Mouse (Mus musculus) adrenal gland, postnatal 25 days (tissue): ENCODE data around the gene Ccp110. TPM values are rescaled to one million over a fixed set of nuclear protein-coding genes. Genes with fewer than 3 reads are reported as not detected.

Experiments
- DNase-seq: peaks from one replicate; pipeline ENCODE4 v3.0.0; 2021; ENCODE audit warnings: mixed read lengths
- total RNA-seq: library from RNA; stranded (reverse); gene quantifications from 2 replicates; pipeline ENCODE4 v1.2.3, GENCODE M21; 2021

Gene Ccp110
- total RNA-seq, 1 experiment from 2014 or later = 10.4 TPM

DNA sequence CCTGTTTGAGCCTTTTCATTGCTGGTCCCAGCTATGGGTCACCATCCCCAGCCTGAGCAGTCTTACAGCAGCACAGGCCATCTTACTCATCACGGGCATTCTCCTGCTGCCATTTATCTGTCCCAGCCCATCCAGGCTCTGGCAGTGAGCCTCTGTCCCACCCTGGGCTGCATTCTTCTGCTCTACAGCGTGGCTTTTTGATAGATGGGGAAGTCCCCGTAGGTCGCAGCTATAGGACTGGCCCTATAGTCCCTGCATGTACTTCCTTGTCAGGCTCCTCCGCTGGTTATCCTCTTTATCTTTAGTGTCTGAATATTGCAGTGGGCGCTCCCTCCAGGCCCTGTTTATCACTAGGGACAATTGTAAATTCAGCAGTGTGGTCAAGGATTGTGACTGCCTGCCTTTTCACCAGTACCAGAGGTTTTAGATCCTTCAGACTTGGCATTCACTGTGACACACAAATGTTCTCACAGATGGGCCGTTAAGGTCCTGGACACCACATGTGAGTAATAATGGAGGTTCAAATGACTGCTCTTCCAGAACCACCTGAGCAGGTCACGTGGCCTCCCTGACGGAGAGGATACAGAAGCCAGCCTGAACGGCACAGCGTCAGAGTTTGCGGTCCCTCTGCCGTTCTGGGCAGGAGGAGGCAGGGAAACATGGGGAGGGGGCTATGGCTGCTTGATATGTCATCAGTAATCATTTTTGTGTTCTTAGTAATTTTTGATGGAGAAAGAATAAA, 16.7 kb downstream of the Ccp110 start:
- DNase-seq = no peak

DNA sequence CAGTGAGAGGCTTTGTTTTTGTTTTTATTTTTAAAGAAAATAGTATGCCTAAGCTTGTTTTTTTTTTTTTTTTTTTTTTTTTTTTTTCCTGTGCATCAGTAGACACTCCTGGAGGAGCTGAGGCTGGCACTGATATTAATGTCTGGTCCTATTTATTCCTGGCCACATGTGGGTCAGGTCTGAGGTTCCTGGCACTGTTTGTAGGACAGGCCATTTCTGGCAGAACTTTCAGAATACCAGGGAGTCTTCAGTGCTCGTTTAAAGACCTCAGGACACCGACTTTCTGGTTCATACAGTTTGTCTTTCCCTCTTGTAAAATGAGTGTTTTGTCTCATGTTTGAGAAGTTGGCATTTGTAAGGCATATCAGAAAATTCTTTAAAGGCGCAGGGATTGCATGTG, 19.4 kb downstream of the Ccp110 start:
- no peak for DNase-seq

- no peak for DNase-seq
Observed at GRCm38 (mm10) chr7:118733225-118733624, 20.9 kb downstream of the Ccp110 start.

- no peak for DNase-seq
Observed at GRCm38 (mm10) chr7:118738730-118739129, 26.4 kb downstream of the Ccp110 start.

DNA sequence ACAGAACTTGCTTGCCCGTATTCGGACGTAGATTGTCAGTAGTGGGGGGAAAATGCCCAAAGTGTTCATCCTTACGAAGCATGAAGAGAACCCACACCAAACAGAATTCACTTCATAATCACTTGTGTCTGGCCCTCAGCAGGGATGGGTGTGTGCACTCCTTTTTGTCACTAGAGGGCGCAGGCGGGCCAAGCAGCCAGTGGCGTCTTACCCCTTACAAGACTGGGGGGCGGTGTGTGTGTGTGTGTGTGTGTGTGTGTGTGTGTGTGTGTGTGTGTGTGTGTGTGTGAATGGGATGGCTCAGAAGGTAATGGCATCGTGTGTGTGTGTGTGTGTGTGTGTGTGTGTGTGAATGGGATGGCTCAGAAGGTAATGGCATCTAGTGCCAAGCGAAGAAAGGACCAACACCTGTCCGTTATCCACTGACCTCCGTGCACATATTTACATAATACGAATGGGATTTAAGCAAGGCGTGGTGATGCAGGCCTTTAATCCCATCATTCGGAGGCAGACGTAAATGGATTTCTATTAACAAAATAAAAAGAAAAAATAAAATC, 27.7 kb downstream of the Ccp110 start, which contains the start of gene Vps35l:
Gene Vps35l (plus strand): TSS at position 252 of the 557 bp plus-strand sequence.
- peak; percentile 77 for DNase-seq

- DNase-seq = peak; percentile 97
Observed at GRCm38 (mm10) chr7:118740532-118741338, 28.4 kb downstream of the Ccp110 start.

DNA sequence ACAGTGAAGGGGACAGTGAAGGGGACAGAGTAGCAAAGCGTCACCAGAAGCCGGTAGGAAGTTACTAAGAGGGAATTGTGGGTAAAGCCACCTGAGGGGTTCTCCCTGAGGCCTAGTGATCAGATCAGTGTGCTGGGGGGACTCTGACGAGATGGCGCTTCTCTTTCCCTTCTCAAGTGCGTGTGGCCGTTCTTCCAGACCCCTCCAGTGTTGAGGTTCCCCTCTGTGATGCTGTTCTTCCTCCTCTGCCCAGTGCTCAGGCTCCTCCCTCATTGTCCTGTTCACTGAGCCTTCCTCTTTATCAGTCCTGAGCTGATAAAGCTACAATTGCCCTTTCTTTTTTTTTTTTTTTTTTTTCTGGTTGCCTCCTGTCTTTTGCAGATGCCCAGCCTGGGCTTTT, 29.9 kb downstream of the Ccp110 start:
- no peak for DNase-seq

GRCm38 (mm10) chr7:118744766-118745165, 32.4 kb downstream of the Ccp110 start:
- no peak for DNase-seq

- no peak for DNase-seq
Observed at GRCm38 (mm10) chr7:118747891-118748672, 35.7 kb downstream of the Ccp110 start.

- DNase-seq = no peak
Observed at GRCm38 (mm10) chr7:118749706-118750105, 37.4 kb downstream of the Ccp110 start.

DNA sequence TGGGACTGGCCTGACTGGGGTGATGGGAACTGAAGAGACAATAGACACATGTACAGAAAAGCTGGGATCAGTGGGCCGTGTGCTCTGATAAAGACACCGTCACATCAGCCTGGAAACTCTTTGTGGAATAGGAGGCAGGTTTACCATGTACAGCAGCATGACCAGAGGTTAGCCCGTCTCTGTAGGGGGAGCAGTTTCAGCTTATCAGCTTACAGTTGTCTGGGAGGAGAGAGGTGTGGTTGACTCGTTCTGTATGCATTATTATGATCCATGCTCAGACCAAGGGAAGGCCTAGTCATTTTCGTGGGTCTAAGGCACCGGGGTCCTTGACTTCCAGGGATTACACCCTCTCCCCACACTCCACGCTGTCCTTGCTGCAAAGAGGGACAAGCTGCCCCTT, 39.3 kb downstream of the Ccp110 start:
- no peak for DNase-seq

GRCm38 (mm10) chr7:118755756-118756155, 43.4 kb downstream of the Ccp110 start:
- DNase-seq = no peak

GRCm38 (mm10) chr7:118756490-118757265, 44.3 kb downstream of the Ccp110 start:
- no peak for DNase-seq

DNA sequence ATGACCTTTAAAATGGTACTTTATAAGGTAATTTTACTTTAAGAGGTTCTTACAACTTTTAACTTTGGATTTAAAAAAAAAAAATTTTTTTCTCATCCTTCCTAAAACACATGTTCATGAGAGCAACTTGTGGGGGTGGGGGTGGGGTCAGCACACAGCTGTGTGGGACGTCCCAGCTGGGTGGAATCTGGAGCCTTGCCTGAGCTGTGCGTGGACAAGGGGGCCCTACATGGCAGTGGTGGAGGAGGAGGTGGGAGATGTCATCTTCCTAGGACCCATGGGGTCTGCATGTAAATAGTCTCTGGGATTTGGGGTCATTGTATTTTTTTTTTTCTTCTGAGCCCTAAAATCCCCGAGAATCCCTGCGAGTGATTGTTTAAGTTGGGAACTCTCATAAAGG, 46.0 kb downstream of the Ccp110 start:
- no peak for DNase-seq

DNA sequence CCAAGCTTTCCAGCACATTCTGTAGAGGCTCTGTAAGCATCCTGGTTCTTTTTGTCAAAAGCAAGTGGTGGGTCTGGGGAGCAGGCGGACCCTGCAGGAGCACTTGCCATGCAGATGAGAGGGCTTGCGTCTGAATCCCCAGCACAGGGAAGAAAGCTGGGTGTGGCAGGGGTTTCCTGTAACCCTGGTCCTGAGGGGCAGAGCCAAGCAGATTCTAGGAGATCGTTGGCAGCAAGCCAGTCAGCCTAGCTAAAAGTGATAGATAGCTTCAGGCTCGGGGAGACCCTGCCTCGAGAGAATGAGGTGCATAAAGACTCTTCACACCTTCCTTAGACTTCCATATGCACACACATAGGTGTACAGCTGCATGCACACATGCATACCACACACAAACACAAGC, 47.0 kb downstream of the Ccp110 start:
- DNase-seq = no peak

DNA sequence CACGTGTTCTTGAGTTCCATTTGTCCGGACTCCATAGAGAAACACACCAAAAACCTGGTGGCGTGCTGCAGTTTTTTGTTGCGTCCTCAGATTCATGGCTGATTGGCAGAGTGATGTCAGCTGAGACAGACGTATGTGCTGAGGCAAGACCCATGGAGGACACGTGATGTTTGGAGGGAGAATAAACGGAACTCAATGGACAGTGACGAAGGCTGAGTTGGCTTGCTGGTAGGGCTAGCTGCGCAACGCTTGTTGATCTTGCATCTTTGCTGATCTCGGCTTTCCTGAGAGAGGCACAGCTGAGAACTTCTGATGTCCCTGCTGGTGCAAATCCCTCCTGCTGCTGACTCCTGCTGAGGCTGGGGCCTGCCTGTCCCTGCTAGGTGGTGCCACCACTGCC, 51.6 kb downstream of the Ccp110 start:
- no peak for DNase-seq

DNA sequence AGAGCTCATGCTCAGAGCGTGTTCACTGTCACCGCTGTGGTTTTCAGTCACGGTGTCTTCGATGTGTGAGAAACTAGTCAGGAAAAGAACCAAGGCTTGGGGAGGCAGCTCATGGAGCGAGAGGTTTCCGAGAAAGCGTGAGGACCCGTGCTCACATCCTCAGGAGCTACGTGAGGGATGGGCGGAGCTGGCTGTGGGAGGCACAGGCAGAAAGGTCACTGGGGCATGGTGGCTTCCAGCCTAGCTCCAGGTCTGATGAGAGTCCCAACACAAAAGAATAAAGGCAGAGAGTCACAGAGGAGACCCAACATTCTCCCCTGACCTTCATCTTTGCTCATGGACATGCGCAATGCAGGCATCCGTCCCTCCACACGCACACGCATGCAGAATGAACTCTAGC, 52.4 kb downstream of the Ccp110 start:
- DNase-seq = no peak

GRCm38 (mm10) chr7:118765604-118766003, 53.3 kb downstream of the Ccp110 start:
- DNase-seq = no peak

DNA sequence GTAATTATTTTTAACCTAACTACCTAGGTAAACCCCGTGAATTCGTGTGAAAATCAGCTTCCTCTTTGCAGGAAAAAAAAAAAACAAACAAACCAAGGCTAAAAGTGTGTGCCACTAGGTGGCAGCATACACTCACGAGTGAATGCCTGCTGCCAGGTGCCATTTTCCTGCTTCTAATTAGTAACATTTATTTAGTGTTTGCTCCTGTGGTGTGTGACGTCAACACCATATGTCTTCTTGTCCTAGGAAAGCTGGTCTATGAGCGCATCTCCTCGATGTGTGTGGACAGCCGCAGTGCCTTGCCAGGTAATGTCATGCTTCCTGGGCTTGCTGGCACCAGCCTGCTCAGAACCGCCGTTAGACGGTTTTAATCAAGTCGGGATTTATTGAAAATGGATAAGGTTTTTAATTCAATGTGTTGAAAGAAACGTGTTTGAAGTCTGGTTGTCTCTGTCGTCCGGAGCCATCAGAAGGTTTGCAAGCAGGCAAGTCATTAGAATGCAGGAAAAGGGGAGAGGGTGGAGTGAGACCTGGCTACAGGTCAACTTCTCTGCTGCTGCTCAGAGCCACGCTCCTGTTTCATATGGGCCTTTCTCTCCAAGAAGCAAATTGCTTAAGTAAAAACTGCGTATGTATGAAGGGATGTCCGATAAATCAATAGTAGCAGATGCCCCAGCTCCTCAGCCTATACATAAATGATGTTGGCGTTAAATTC, 53.9 kb downstream of the Ccp110 start:
- DNase-seq = peak; percentile 51

DNA sequence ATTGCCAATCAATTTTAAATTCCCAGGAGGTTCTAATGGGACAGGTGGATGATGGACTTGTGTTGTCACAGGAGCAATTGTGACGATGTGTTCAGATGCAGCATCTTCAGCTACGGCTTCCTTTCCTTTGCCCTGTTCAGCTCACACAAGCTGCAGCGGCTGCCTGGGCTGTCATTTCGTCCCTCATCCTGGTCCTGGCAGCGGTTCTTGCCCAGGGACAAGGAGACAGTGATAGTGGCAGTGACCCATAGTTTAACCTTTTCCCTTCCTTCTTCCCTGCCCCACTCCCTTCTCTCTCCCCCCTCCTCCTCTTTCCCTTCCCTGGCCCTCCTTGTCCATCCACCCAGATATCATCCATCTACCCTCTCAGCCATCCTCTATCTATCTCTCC, 54.5 kb downstream of the Ccp110 start:
- no peak for DNase-seq

DNA sequence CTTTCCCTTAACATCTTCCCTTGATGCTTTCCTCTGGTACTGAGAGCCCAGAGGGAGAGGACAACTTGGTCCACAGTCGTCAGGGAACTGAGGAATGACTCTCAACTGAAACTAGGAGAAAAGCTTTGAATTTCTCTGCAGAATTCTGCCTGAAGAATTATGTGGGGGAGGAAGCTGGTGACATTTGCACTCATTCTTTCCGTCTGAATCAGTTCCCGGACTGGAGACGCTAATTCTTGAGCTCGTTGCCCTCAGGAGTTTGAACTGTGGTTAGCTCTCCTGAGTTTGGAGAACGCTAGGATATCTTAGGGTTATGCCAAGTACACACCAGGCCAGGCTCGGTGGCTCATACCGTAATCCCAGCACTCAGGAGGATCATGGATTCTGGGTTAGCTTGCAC, 56.9 kb downstream of the Ccp110 start:
- no peak for DNase-seq
